Mouse (Mus musculus) layer of hippocampus, postnatal 25 days (tissue): ENCODE data around the gene Rnls. TPM values are rescaled to one million over a fixed set of nuclear protein-coding genes. Genes with fewer than 3 reads are reported as not detected.

Source experiments
- DNase-seq, 2 experiments: peaks; one replicate each; pipeline ENCODE4 v3.0.0; 2022; ENCODE audit warnings: mixed read lengths in 2 of 2, low spot score in 1 of 2; ENCODE audit errors: extremely low spot score in 1 of 2
- total RNA-seq, 2 experiments: library from RNA; stranded (reverse); gene quantifications; 2 replicates each; pipeline ENCODE4 v1.2.3; 2021

The Rnls gene
- total RNA-seq, 2 experiments from 2014 or later, result 1.5 to 1.8 TPM

GRCm38 (mm10) chr19:33114631-33115295 lies 277.3 kb downstream of the Rnls start:
- no peak for DNase-seq

GRCm38 (mm10) chr19:33113746-33114145 lies 278.3 kb downstream of the Rnls start:
- no peak for DNase-seq

GRCm38 (mm10) chr19:33110404-33110803 lies 281.7 kb downstream of the Rnls start:
- no peak for DNase-seq

- DNase-seq, result no peak
Observed at GRCm38 (mm10) chr19:33109941-33110371, 282.1 kb downstream of the Rnls start.

- no peak for DNase-seq
Observed at GRCm38 (mm10) chr19:33109141-33109540, 283.0 kb downstream of the Rnls start.

GRCm38 (mm10) chr19:33103851-33104250 lies 288.2 kb downstream of the Rnls start:
- no peak for DNase-seq

GRCm38 (mm10) chr19:33102783-33103139 lies 289.3 kb downstream of the Rnls start:
- no peak for DNase-seq

- no peak for DNase-seq
Observed at GRCm38 (mm10) chr19:33102008-33102782, 289.9 kb downstream of the Rnls start.

- no peak for DNase-seq
Observed at GRCm38 (mm10) chr19:33101093-33102007, 290.7 kb downstream of the Rnls start.

- no peak for DNase-seq
Observed at GRCm38 (mm10) chr19:33100598-33100997, 291.5 kb downstream of the Rnls start.

GRCm38 (mm10) chr19:33100031-33100430 lies 292.1 kb downstream of the Rnls start:
- no peak for DNase-seq

- no peak for DNase-seq
Observed at GRCm38 (mm10) chr19:33099201-33099788, 292.8 kb downstream of the Rnls start.

GRCm38 (mm10) chr19:33097691-33098090 lies 294.4 kb downstream of the Rnls start:
- no peak for DNase-seq

- no peak for DNase-seq
Observed at GRCm38 (mm10) chr19:33096581-33096980, 295.5 kb downstream of the Rnls start.

- no peak for DNase-seq
Observed at GRCm38 (mm10) chr19:33092575-33092974, 299.5 kb downstream of the Rnls start.

GRCm38 (mm10) chr19:33091324-33091723 lies 300.8 kb downstream of the Rnls start:
- DNase-seq, result no peak

- no peak for DNase-seq
Observed at GRCm38 (mm10) chr19:33088868-33089267, 303.2 kb downstream of the Rnls start.

GRCm38 (mm10) chr19:33087961-33088360 lies 304.1 kb downstream of the Rnls start:
- DNase-seq, result no peak
